Mouse (Mus musculus) spleen, postnatal 4 days (tissue): ENCODE data around the gene Dkkl1.
"Not testable (repeated sequence)": the region's sequence is repeated elsewhere in the genome, so short reads cannot be mapped to it uniquely, and the experiment has no call there.

Experiments used
- DNase-seq, 2 experiments: peaks; one replicate each; pipeline ENCODE4 v3.0.0; 2022; ENCODE audit warnings: low spot score in 2 of 2

The Dkkl1 gene

GRCm38 (mm10) chr7:45211851-45212251 lies at the start of gene Dkkl1:
Gene Dkkl1 (minus strand): TSS chr7:45212147.
- DNase-seq = no peak

GRCm38 (mm10) chr7:45259281-45259680 lies 47.3 kb upstream of the Dkkl1 start:
- DNase-seq = no peak

- DNase-seq = no peak
Measured at GRCm38 (mm10) chr7:45257063-45257840, 45.3 kb upstream of the Dkkl1 start.

GRCm38 (mm10) chr7:45255822-45256221 lies 43.9 kb upstream of the Dkkl1 start:
- DNase-seq = not testable (repeated sequence)

GRCm38 (mm10) chr7:45253806-45254205 lies 41.9 kb upstream of the Dkkl1 start:
- no peak for DNase-seq

GRCm38 (mm10) chr7:45247666-45248065 lies 35.7 kb upstream of the Dkkl1 start:
- no peak for DNase-seq

- DNase-seq = no peak
Measured at GRCm38 (mm10) chr7:45241389-45241749, 29.4 kb upstream of the Dkkl1 start.

- DNase-seq = no peak
Measured at GRCm38 (mm10) chr7:45240633-45241388, 28.9 kb upstream of the Dkkl1 start, which contains the start of gene Slc6a16. Gene Slc6a16 (plus strand): TSS chr7:45241085.

- no peak for DNase-seq
Measured at GRCm38 (mm10) chr7:45240109-45240508, 28.2 kb upstream of the Dkkl1 start.

- peak; percentile 70 to 84 for DNase-seq
Measured at GRCm38 (mm10) chr7:45238723-45239496, 27.0 kb upstream of the Dkkl1 start, which contains the start of gene Cd37. Gene Cd37 (minus strand): TSS chr7:45239115.

GRCm38 (mm10) chr7:45237747-45238699 lies 26.1 kb upstream of the Dkkl1 start:
- DNase-seq = no peak

- DNase-seq = no peak
Measured at GRCm38 (mm10) chr7:45235656-45236180, 23.8 kb upstream of the Dkkl1 start.

GRCm38 (mm10) chr7:45234922-45235571 lies 23.1 kb upstream of the Dkkl1 start:
- DNase-seq = no peak

GRCm38 (mm10) chr7:45234333-45234841 lies 22.4 kb upstream of the Dkkl1 start:
- DNase-seq = no peak

- no peak for DNase-seq
Measured at GRCm38 (mm10) chr7:45233580-45234332, 21.8 kb upstream of the Dkkl1 start.

- no peak for DNase-seq
Measured at GRCm38 (mm10) chr7:45232716-45233465, 20.9 kb upstream of the Dkkl1 start.

- DNase-seq = no peak
Measured at GRCm38 (mm10) chr7:45231941-45232340, 20.0 kb upstream of the Dkkl1 start.

- DNase-seq = no peak
Measured at GRCm38 (mm10) chr7:45231192-45231591, 19.2 kb upstream of the Dkkl1 start.
